Mouse (Mus musculus) lung, adult 18-20 months (tissue): ENCODE measurements around the gene Khdc3.
"Not testable (repeated sequence)": the region's sequence is repeated elsewhere in the genome, so short reads cannot be mapped to it uniquely, and the experiment has no call there.

Source experiments
- DNase-seq, 2 experiments: peaks; one replicate each; pipeline ENCODE4 v3.0.0; 2022; ENCODE audit warnings: mixed read lengths in 2 of 2

Khdc3 gene

DNA sequence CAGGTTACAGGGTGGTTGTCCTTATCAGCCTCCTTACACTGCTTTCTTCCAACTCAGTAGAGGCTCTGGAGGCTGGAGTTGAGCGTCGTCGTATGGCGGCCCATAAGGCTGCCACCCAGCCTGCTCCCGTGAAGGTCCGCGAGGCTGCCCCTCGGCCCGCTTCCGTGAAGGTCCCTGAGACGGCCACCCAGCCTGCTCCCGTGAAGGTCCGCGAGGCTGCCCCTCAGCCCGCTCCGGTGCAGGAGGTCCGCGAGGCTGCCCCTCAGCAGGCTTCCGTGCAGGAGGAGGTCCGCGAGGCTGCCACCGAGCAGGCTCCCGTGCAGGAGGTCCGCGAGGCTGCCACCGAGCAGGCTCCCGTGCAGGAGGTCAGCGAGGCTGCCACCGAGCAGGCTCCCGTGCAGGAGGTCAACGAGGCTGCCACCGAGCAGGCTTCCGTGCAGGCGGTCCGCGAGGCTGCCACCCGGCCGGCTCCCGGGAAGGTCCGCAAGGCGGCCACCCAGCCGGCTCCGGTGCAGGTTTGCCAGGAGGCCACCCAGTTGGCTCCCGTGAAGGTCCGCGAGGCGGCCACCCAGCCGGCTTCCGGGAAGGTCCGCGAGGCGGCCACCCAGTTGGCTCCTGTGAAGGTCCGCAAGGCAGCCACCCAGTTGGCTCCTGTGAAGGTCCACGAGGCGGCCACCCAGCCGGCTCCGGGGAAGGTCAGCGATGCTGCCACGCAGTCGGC, 1.7 kb downstream of the Khdc3 start:
- DNase-seq, result peak in 1 of 2 experiments; percentile 35

DNA sequence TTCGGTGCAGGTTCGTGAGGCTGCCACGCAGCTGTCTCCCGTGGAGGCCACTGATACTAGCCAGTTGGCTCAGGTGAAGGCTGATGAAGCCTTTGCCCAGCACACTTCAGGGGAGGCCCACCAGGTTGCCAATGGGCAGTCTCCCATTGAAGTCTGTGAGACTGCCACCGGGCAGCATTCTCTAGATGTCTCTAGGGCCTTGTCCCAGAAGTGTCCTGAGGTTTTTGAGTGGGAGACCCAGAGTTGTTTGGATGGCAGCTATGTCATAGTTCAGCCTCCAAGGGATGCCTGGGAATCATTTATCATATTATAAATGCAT, 2.2 kb downstream of the Khdc3 start:
- no peak for DNase-seq

DNA sequence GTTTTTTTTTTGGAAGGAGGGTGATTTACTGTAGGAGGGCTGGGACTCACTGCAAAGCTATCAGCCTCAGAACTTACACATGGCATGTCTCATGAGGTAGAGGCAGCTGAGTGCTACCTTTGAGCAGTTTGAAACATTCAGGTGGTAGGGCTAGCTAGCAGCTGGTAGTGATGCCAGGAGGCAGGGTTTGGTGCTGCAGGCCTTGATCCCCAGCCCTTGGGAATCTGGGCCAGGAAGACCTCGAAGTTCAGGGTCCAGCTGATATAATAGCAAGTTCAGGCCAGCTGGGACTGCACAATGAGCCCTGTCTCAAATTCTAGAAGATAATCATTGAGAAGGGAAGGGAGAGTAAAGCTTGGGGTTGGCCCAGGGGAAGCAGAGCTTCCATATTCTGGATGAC, 3.5 kb downstream of the Khdc3 start:
- DNase-seq, result no peak

DNA sequence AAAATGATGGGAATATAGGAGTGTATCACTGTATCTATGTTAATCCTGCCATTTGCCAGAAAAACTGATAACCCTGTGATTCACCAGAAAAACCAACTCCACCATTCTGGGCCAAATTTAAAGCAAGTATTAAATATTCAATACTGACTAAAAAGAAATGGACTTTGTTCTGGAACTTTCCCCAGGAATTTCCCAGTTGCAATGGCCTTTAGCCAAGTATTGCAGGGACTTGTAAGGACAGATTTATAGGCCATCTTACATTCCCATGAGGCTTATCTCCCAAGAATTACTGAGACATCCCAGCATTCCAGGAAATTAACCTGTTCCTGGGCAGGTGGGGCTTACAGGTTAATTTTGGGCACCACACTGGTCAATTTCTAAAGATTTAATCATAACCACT, 4.1 kb downstream of the Khdc3 start:
- DNase-seq, result no peak

GRCm38 (mm10) chr9:73112919-73113906, 11.6 kb downstream of the Khdc3 start, which contains the start of gene Rsl24d1:
Rsl24d1 (plus strand) TSS chr9:73113426.
- peak; percentile 89 for DNase-seq

GRCm38 (mm10) chr9:73116704-73117103, 15.1 kb downstream of the Khdc3 start:
- not testable (repeated sequence) for DNase-seq

DNA sequence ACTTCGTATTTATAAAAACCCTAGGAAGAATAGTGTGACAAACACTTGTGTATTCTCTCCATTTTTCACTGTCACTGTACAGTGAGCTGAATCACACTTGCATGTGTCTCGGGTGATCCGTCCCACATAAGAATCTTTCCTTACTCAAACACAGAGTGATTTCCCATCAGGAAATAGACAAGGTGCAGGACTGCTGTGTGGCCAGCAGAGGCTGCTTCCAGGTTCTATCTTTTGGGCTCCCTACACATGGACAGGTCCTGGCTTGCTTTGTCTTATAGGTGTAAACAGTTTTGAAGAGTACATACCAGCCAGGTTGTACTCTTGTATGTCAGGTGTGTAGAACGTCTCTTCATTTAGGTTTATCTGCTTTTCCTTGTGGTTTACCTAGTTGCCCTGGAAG, 16.4 kb downstream of the Khdc3 start:
- DNase-seq, result no peak

- no peak for DNase-seq
These were observed 20.1 kb downstream of the Khdc3 start for GRCm38 (mm10) chr9:73121735-73122134.

DNA sequence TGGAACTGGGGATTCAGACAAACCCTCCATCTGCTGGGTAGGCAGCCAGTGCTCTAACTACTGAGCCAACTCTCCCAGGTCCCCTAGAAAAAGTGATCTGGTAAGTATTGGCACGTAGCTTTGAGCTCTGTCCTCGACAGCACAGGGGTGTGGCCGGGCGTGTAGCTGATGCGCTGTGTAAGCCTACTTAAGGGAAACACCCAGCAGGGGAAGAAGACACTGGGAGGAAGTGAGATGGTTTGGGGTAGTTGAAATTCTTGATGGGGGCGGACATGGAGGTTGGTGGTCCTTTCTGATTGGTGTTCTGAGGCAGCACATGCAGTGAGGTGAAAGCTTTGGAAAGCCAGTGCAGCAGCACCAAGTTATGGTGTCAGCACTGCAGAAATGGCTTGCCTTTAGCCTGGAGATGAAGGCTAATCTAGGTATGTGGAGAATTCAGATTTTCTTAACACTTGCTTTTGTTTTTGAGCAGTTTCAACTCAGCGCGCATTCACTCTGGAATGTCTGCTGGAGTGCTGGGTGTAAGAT, 23.5 kb downstream of the Khdc3 start:
- no peak for DNase-seq

DNA sequence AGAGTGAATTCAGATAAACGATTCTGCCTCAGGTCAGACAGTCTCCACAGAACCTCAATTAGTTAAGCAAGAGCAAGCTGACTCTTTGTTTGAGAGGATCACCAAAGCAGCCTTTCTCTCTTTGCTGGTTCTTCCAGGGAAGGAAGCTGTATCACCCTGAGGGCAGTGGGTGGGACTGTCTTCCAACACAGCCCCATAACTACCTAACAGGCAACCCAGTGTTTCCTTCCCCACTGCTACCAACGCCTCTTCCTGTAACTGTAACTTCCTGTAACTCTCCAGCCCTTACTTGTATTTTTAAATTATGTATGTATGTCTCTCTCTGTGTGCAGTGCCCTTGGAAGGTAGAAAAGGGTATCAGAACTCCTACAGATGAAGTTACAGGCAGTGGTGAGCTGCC, 25.8 kb downstream of the Khdc3 start:
- DNase-seq, result no peak

GRCm38 (mm10) chr9:73129875-73130274, 28.2 kb downstream of the Khdc3 start:
- DNase-seq, result no peak

DNA sequence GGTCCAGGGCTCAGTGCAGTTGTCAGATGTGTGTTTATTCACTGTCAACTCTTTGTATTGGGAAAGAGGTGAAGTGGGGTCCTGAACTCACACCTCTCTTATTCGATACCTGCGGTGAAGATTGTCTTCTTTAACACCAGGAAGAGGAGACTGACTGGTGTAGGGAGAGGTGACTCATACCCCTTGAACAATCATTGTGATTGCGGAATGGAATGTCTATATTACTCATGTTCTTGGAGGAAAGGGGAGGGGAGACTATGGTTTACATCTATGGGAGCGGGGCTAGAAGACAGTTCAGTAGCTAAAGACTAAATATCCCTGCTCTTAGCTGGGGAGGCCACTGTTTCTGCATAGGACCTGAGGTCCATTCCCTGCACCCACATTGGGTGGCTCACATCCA, 28.9 kb downstream of the Khdc3 start:
- DNase-seq, result no peak

- no peak for DNase-seq
These were observed 35.8 kb downstream of the Khdc3 start for GRCm38 (mm10) chr9:73137341-73137886.
